Mouse (Mus musculus): Measurements from ENCODE around the gene Zfp592. TPM values are rescaled to one million over a fixed set of nuclear protein-coding genes. Genes with fewer than 3 reads are reported as not detected.
"Not testable (repeated sequence)": the region's sequence is repeated elsewhere in the genome, so short reads cannot be mapped to it uniquely, and the experiment has no call there.

Zfp592 gene
- polyA plus RNA-seq, 1 experiment from 2014 or later = 13.4 TPM

DNA sequence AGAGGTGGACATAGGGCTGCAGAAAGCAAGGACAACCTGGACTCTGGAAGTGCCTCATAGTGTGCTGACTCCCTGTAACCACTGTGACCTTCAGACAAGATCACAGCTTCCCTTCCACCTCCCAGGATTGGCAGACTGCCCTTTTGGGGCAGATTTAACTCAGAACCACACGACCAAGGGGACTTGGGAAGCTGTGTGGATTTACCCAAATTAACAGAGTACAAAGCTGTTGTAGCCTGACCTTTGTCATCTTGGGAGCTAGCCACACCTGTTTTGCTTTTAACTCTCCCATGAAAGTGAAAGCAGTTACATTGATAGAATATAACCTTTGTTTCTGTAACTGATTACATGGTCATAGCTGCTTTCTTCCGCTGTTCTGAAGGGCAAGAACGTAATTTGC lies 22.6 kb upstream of the Zfp592 start:
- Histone ChIP-seq H3K4me3 (ENCODE audit: low read depth, low read length) (no peak overlapping the region), H3K36me3 (ENCODE audit: control insufficient read depth, insufficient read depth, low read length) (no peaks in the 10 kb centered on the region), H3K4me2 (no peak overlapping the region), H3K27ac (ENCODE audit: low read depth, low read length) (no peak overlapping the region), H3K9ac (ENCODE audit: low read depth, low read length) (0 out of 2 replicates have a peak overlapping the region, but pooled peaks have one; percentile 16), H3K4me1 (ENCODE audit: control insufficient read depth, insufficient read depth, low read length) (no peaks in the 10 kb centered on the region), H3K27me3 (ENCODE audit: control insufficient read depth, insufficient read depth, low read length) (no peaks in the 10 kb centered on the region), H3K9me3 (replicated peaks; ENCODE audit: control insufficient read depth, low read length) (no peaks in the 10 kb centered on the region)
- 61% methylated on average over 3 of the region's 3 CpGs for WGBS (ENCODE audit: insufficient replicate concordance)
- no peak for ATAC-seq (replicated peaks; ENCODE audit: insufficient number of reproducible peaks, low FRiP score, low TSS enrichment)

DNA sequence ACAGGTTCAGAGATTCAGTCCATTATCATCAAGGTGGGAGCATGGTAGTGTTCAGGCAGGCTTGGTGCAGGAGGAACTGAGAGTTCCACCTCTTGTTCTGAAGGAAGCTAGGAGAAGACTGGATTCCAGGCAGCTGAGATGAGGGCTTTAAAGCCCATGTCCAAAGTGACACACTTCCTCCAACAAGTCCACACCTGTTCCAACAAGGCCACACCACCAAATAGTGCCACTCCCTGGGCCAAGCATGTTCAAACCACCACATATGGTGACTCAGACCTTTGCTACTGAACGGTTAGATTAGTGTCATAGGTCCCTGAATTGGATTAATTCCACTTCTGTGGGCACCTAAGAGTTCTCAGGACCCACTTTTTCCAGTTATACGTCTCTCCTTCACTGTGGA lies 22.1 kb upstream of the Zfp592 start:
- no peak for ATAC-seq (replicated peaks; ENCODE audit: insufficient number of reproducible peaks, low FRiP score, low TSS enrichment)
- Histone ChIP-seq H3K4me1 (ENCODE audit: control insufficient read depth, insufficient read depth, low read length) (no peaks in the 10 kb centered on the region), H3K4me2 (no peak overlapping the region), H3K9ac (ENCODE audit: low read depth, low read length) (no peak overlapping the region), H3K9me3 (replicated peaks; ENCODE audit: control insufficient read depth, low read length) (no peaks in the 10 kb centered on the region), H3K36me3 (ENCODE audit: control insufficient read depth, insufficient read depth, low read length) (no peaks in the 10 kb centered on the region), H3K27ac (ENCODE audit: low read depth, low read length) (no peak overlapping the region), H3K4me3 (ENCODE audit: low read depth, low read length) (no peak overlapping the region), H3K27me3 (ENCODE audit: control insufficient read depth, insufficient read depth, low read length) (no peaks in the 10 kb centered on the region)
- 62% methylated on average over 2 of the region's 2 CpGs for WGBS (ENCODE audit: insufficient replicate concordance)

DNA sequence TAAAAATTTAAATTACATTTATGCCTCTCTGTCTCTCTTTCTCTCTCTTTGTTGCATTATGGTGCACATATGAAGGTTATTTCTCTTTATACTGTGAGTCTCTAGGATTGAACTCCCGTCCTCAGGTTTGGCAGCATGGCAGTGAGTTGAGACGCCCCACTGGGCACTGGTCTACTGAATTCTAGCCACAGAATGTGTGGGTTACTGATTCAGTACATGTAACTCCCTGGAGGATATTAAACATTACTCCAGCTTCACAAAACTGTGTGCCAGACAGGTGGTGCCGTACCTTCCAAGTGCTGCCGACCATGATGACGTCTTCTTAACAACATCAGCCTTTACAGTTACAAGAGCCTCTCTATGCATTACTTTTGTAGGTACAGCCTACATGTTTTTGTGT lies 21.4 kb upstream of the Zfp592 start:
- no peaks in the 10 kb centered on the region for H3K27me3 ChIP-seq (ENCODE audit: control insufficient read depth, insufficient read depth, low read length)
- ATAC-seq (replicated peaks; ENCODE audit: insufficient number of reproducible peaks, low FRiP score, low TSS enrichment) = no peak
- H3K27ac ChIP-seq (ENCODE audit: low read depth, low read length) = no peak overlapping the region
- 88% methylated on average over 5 of the region's 5 CpGs for WGBS (ENCODE audit: insufficient replicate concordance)
- no peak overlapping the region for H3K4me3 ChIP-seq (ENCODE audit: low read depth, low read length)
- no peaks in the 10 kb centered on the region for H3K9me3 ChIP-seq (replicated peaks; ENCODE audit: control insufficient read depth, low read length)
- H3K9ac ChIP-seq (ENCODE audit: low read depth, low read length) = no peak overlapping the region
- H3K36me3 ChIP-seq (ENCODE audit: control insufficient read depth, insufficient read depth, low read length) = no peaks in the 10 kb centered on the region
- H3K4me2 ChIP-seq = no peak overlapping the region
- H3K4me1 ChIP-seq (ENCODE audit: control insufficient read depth, insufficient read depth, low read length) = no peaks in the 10 kb centered on the region

DNA sequence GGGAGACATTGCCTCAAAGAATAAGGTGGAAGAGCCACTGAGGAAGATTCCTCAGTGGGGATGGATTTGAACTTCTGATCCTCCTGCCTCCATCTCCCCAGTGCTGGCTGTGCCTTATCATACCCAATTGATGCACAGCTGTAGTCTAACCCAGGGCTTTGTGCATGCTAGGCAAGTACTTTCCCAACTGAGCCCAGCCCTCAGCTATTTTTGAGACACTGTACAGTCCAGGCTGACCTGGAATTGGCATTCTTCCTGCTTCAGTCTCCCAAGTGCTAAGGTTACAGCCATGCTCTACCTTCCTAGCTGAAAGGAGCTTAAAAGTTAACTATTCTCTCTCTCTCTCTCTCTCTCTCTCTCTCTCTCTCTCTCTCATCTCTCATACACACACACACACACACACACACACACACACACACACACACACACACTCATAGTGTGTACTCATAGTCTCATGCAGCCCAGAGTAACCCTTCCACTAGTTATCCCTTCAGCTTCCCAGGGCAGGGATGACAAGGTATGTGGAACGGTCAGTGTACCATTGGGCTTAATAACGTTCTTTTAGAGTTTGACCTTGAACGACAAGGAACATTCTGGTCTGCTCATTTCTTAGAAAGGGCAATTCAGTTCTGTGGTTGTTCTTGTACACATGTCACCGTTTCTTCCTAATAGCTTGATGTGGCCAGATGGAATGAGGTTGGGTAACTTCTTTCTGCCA lies 20.4 kb upstream of the Zfp592 start:
- not testable (repeated sequence) for H3K9ac ChIP-seq (ENCODE audit: low read depth, low read length); H3K27ac ChIP-seq (ENCODE audit: low read depth, low read length); H3K9me3 ChIP-seq (replicated peaks; ENCODE audit: control insufficient read depth, low read length); H3K4me1 ChIP-seq (ENCODE audit: control insufficient read depth, insufficient read depth, low read length); H3K4me3 ChIP-seq (ENCODE audit: low read depth, low read length); H3K27me3 ChIP-seq (ENCODE audit: control insufficient read depth, insufficient read depth, low read length); ATAC-seq (replicated peaks; ENCODE audit: insufficient number of reproducible peaks, low FRiP score, low TSS enrichment); H3K36me3 ChIP-seq (ENCODE audit: control insufficient read depth, insufficient read depth, low read length); H3K4me2 ChIP-seq
- WGBS (ENCODE audit: insufficient replicate concordance) = 72% methylated on average over 4 of the region's 4 CpGs

DNA sequence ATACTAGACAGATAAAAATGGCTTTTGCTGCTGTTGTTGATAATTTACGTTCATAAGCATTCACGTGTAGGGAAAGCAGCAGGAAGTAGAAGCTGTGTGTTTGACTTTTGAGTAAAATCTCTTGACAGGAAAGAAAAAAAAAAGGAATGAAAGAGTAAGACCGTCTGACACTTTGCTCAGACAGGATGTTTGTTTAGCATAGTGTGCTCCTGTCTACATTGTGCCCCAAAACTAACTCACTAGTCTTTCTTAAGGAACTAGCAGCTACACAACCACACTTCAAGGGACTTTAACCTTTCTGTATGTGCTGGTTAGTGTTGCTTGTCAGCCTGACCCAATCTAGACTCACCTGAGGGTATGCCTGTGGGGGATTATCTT lies 19.9 kb upstream of the Zfp592 start:
- H3K36me3 ChIP-seq (ENCODE audit: control insufficient read depth, insufficient read depth, low read length); H3K4me2 ChIP-seq; H3K27me3 ChIP-seq (ENCODE audit: control insufficient read depth, insufficient read depth, low read length); ATAC-seq (replicated peaks; ENCODE audit: insufficient number of reproducible peaks, low FRiP score, low TSS enrichment); H3K4me1 ChIP-seq (ENCODE audit: control insufficient read depth, insufficient read depth, low read length); H3K9ac ChIP-seq (ENCODE audit: low read depth, low read length); H3K9me3 ChIP-seq (replicated peaks; ENCODE audit: control insufficient read depth, low read length); H3K27ac ChIP-seq (ENCODE audit: low read depth, low read length); H3K4me3 ChIP-seq (ENCODE audit: low read depth, low read length): not testable (repeated sequence)
- 55% methylated on average over 3 of the region's 3 CpGs for WGBS (ENCODE audit: insufficient replicate concordance)

DNA sequence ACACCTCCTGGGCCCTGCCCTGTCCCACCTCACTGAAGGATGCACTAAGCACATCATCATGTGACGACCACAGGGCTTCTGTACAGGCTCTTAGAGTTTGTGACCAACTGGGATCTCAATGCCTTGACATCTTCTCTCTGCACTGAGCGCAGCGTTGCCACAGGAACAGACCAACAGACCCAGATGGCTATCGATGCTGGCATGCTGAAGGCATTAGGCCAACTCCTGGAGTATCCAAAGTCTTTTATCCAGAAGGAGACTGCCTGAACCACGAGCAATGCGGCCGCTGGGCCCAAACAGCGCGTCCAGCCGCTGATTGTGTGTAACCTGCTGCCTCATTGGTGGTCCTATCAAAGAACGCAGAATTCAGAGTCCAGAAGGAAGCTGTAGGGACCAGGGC lies 12.9 kb upstream of the Zfp592 start:
- WGBS (ENCODE audit: insufficient replicate concordance) = 85% methylated on average over 11 of the region's 11 CpGs
- H3K36me3 ChIP-seq (ENCODE audit: control insufficient read depth, insufficient read depth, low read length) = no peaks in the 10 kb centered on the region

DNA sequence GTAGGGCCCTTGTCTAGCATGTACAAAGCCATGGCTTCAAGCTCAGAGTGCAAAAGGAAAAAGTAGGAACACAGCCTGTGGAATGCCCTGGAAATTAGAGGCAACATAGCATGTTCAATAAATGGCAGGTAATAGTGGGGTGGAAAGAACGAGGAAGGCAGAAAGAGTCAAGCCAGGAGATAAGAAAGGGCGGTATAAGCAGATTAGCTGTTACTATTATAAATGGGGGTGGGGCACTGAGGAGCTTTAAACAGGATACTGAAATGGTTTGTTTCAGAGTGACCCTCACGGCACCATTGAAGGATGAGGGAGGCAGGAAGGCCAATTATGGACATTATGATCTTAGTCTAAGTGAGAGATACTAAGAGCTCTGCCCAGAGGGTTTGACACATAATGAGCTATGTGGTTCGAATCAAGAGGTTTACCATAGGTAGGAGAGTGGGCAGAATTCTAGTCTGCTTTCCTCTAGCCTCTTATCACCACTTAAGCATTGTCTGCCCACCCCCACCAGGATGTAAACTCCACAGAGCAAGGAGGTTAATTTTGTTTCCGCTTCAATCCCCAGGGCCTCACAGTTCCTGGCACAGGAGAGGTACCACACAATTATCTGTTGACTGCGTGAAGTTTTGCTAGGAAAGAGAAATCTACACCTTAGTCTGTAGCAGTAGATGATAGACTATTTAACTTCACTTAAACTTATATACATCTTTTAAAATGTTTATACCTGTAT lies 6.9 kb upstream of the Zfp592 start:
- Histone ChIP-seq H3K36me3 (ENCODE audit: control insufficient read depth, insufficient read depth, low read length) (no peaks in the 10 kb centered on the region), H3K4me1 (ENCODE audit: control insufficient read depth, insufficient read depth, low read length) (peaks cover 14% of the 10 kb centered on the region; the same call in 1 of the 2 replicates), H3K27me3 (ENCODE audit: control insufficient read depth, insufficient read depth, low read length) (no peaks in the 10 kb centered on the region), H3K9ac (ENCODE audit: low read depth, low read length) (no peak overlapping the region), H3K9me3 (replicated peaks; ENCODE audit: control insufficient read depth, low read length) (no peaks in the 10 kb centered on the region), H3K4me3 (ENCODE audit: low read depth, low read length) (no peak overlapping the region), H3K4me2 (peak overlapping the region; percentile 25; the same call in 1 of the 2 replicates), H3K27ac (ENCODE audit: low read depth, low read length) (no peak overlapping the region)
- 13% methylated on average over 6 of the region's 6 CpGs for WGBS (ENCODE audit: insufficient replicate concordance)
- 0 out of 2 replicates have a peak, but pooled peaks have one; percentile 10 for ATAC-seq (replicated peaks; ENCODE audit: insufficient number of reproducible peaks, low FRiP score, low TSS enrichment)

More for the DNA sequence above, 12.9 kb upstream of the Zfp592 start:
- Histone ChIP-seq H3K27me3 (ENCODE audit: control insufficient read depth, insufficient read depth, low read length) (no peaks in the 10 kb centered on the region), H3K4me1 (ENCODE audit: control insufficient read depth, insufficient read depth, low read length) (no peaks in the 10 kb centered on the region), H3K27ac (ENCODE audit: low read depth, low read length) (no peak overlapping the region), H3K9me3 (replicated peaks; ENCODE audit: control insufficient read depth, low read length) (no peaks in the 10 kb centered on the region), H3K9ac (ENCODE audit: low read depth, low read length) (no peak overlapping the region), H3K4me3 (ENCODE audit: low read depth, low read length) (no peak overlapping the region), H3K4me2 (no peak overlapping the region)
- no peak for ATAC-seq (replicated peaks; ENCODE audit: insufficient number of reproducible peaks, low FRiP score, low TSS enrichment)

DNA sequence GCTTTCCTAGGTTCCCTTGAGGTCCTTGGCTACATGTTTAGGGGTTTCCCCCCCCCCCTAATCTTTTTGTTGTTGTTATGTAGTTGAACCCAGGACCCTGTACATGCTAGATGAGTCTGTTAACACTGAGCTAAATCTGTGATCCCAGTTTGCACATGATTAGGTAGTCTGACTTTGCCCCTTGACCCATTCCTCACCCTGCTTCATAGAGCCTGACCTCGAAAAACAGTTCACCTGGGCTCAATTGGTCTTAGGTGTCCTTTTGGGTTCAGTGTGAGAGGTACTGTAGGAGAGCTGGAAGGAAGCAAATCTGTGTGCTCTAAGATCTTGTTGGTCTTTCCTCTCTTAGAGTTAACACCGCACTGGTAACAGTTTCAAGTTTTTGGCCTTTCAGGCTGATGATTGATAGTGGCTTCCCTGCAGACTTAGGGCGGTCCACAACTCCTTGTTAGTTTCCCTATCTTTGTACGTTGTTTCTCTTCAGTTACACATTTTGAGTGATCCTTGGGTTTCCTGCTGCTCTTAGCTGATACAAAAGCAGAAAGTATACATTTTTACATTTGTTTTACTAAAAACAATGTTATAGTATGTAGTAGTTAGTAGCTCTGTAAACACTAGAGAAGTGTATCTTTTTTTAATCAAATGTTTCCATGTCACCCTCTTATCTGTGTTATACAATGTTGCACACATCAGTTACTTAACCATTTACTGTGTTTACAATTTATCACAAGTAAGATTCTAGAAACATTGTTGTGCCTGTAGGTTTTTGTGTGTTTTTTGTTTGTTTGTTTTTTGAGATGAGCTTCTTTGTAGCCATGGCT lies 5.5 kb upstream of the Zfp592 start:
- Histone ChIP-seq H3K9ac (ENCODE audit: low read depth, low read length) (no peak overlapping the region), H3K4me1 (ENCODE audit: control insufficient read depth, insufficient read depth, low read length) (peaks cover 22% of the 10 kb centered on the region; the same call in 1 of the 2 replicates), H3K9me3 (replicated peaks; ENCODE audit: control insufficient read depth, low read length) (no peaks in the 10 kb centered on the region), H3K4me3 (ENCODE audit: low read depth, low read length) (no peak overlapping the region), H3K27me3 (ENCODE audit: control insufficient read depth, insufficient read depth, low read length) (no peaks in the 10 kb centered on the region), H3K27ac (ENCODE audit: low read depth, low read length) (no peak overlapping the region), H3K4me2 (no peak overlapping the region), H3K36me3 (ENCODE audit: control insufficient read depth, insufficient read depth, low read length) (no peaks in the 10 kb centered on the region)
- no peak for ATAC-seq (replicated peaks; ENCODE audit: insufficient number of reproducible peaks, low FRiP score, low TSS enrichment)
- WGBS (ENCODE audit: insufficient replicate concordance) = 53% methylated on average over 4 of the region's 4 CpGs
